Mouse (Mus musculus) embryonic facial prominence, embryonic 14.5 days (tissue): ENCODE data around the gene Lmln. TPM values are rescaled to one million over a fixed set of nuclear protein-coding genes. Genes with fewer than 3 reads are reported as not detected.
A peak's percentile ranks its signal among the peaks of the same experiment; 100 is the strongest.
"Not testable (repeated sequence)": the region's sequence is repeated elsewhere in the genome, so short reads cannot be mapped to it uniquely, and the experiment has no call there.

Experiments
- ATAC-seq: fragments of 200-750 bp; cut with Nextera tagmentation; 2 replicates; pipeline ENCODE4 v1.8.0; 2017; ENCODE audit warnings: low read depth, moderate number of reproducible peaks, moderate TSS enrichment
- DNase-seq: peaks from one replicate; pipeline ENCODE4 v3.0.0-alpha.2; 2015; ENCODE audit warnings: low spot score
- H3K27ac ChIP-seq: fragments of 300-500 bp; sonication (generic); replicated peaks from 2 replicates; pipeline ENCODE4 v1.5.1; 2014; ENCODE audit warnings: low read depth, mild to moderate bottlenecking, low read length, moderate library complexity
- H3K27me3 ChIP-seq: fragments of 300-500 bp; sonication (generic); replicated peaks from 2 replicates; pipeline ENCODE4 v1.6.1; 2014; ENCODE audit warnings: low read length; ENCODE audit not compliant: control insufficient read depth, insufficient read depth
- H3K36me3 ChIP-seq: fragments of 300-500 bp; sonication (generic); 2 replicates; pipeline ENCODE4 v1.6.1; 2014; ENCODE audit warnings: low read length, mixed read lengths; ENCODE audit not compliant: control insufficient read depth, insufficient read depth
- H3K4me1 ChIP-seq: fragments of 300-500 bp; sonication (generic); 2 replicates; pipeline ENCODE4 v1.6.1; 2014; ENCODE audit warnings: antibody characterized with exemption, low read length; ENCODE audit not compliant: control insufficient read depth, insufficient read depth
- H3K4me2 ChIP-seq: fragments of 300-500 bp; sonication (generic); 2 replicates; pipeline ENCODE4 v1.6.1; 2014; ENCODE audit warnings: low read depth, mild to moderate bottlenecking, low read length, moderate library complexity, mixed read lengths
- H3K4me3 ChIP-seq: fragments of 300-500 bp; sonication (generic); 2 replicates; pipeline ENCODE4 v1.5.1; 2014; ENCODE audit warnings: low read depth, mild to moderate bottlenecking, low read length
- H3K9ac ChIP-seq: fragments of 300-500 bp; sonication (generic); 2 replicates; pipeline ENCODE4 v1.6.1; 2014; ENCODE audit warnings: low read depth, mild to moderate bottlenecking, low read length, moderate library complexity, mixed read lengths
- H3K9me3 ChIP-seq: fragments of 300-500 bp; sonication (generic); 2 replicates; pipeline ENCODE4 v1.6.1; 2016; ENCODE audit warnings: low read length; ENCODE audit not compliant: control insufficient read depth
- WGBS: fragments of 180-500 bp; shearing (Covaris S2); extraction: QIAGEN DNeasy Blood & Tissue Kit; methylation state at CpG from one replicate; pipeline ENCODE4 v1.1.7; 2014; 5-methylcytosine and 5-hydroxymethylcytosine counted together
- polyA plus RNA-seq: library from polyadenylated mRNA; unstranded; fragments of >200 nt; fragmentation: Nextera tagmentation; extraction: Ambion mirVana; gene quantifications from 2 replicates; pipeline ENCODE4 v1.2.1, GENCODE M21; 2014

Lmln gene
- polyA plus RNA-seq, 1 experiment from 2014 or later = 2.3 TPM

DNA sequence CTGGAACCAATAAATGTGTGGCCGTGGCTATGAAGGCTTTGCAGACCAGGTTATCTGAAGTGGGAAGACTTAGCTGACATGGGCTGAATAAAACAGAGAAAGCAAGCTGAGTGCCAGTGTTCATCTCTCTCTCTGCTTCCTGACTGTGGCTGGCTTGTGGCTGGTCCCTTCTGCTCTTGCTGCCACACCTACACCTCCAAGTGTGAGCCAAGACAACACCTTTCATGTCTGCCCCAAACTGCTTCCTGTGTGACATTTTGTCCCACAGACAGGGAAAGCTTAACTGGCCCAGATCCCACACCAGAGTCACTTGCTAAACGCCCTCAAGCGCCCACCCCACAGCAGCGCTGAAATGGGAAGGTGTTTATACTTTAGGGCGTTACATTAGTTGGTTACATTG, 9.2 kb upstream of the Lmln start:
- WGBS = 68% methylated on average over 5 of the region's 5 CpGs
- Histone ChIP-seq H3K4me2 (no peak overlapping the region), H3K9me3 (no peaks in the 10 kb centered on the region), H3K9ac (no peak overlapping the region), H3K4me1 (peaks cover 8% of the 10 kb centered on the region), H3K27ac (no peak overlapping the region), H3K4me3 (no peak overlapping the region), H3K36me3 (peaks cover 4% of the 10 kb centered on the region), H3K27me3 (no peaks in the 10 kb centered on the region)
- DNase-seq = no peak
- no peak for ATAC-seq

DNA sequence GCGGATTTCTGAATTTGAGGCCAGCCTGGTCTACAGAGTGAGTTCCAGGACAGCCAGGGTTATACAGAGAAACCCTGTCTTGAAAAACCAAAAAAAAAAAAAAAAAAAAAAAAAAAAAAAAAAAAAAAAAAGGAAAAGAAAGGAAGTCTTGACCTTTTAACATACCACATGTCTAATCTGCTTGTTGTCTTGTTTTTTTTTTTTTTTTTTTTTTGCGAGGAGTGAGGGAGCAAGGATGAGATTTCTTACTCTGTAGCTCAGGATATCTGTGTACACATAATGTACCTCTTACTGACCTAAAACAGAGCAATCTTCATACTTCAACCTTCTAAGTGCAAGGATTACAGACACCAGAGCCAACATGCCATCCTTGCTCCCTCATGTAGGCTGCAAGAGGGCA, 7.4 kb upstream of the Lmln start:
- not testable (repeated sequence) for H3K27ac ChIP-seq, H3K4me1 ChIP-seq, H3K9me3 ChIP-seq, H3K4me2 ChIP-seq, H3K4me3 ChIP-seq, H3K27me3 ChIP-seq, DNase-seq, H3K9ac ChIP-seq, ATAC-seq
- H3K36me3 ChIP-seq = peaks cover 22% of the 10 kb centered on the region
- 88% methylated on average over 2 of the region's 2 CpGs for WGBS

DNA sequence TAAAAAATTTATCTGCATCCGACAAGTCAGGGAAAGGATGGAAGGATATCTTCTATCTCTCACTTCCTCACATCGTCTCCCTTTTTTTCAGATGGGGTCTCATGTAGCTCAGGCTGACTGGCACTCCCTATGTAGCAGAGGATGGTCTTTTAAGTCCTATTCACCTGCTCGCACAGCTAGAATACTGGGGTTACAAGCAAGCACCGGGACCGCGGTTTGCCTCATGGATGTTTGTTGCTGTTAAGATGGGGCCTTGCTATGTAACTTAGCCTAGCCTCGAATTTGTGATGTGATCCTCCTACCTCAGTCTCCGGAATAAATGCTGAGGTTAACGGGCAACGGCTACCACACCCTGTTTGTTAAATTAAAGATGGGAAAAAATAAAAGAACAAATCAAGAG, 6.7 kb upstream of the Lmln start:
- H3K4me1 ChIP-seq = peaks cover 10% of the 10 kb centered on the region
- peak overlapping the region; percentile 73 for H3K4me2 ChIP-seq
- WGBS = 23% methylated on average over 10 of the region's 10 CpGs
- H3K27ac ChIP-seq = no peak overlapping the region; the same call in 1 of the 2 replicates
- no peak; the same call in 1 of the 2 replicates for ATAC-seq
- H3K27me3 ChIP-seq = no peaks in the 10 kb centered on the region
- DNase-seq = no peak
- H3K36me3 ChIP-seq = peaks cover 29% of the 10 kb centered on the region
- peak overlapping the region; percentile 93 for H3K4me3 ChIP-seq
- H3K9me3 ChIP-seq = no peaks in the 10 kb centered on the region
- peak overlapping the region; percentile 97 for H3K9ac ChIP-seq

DNA sequence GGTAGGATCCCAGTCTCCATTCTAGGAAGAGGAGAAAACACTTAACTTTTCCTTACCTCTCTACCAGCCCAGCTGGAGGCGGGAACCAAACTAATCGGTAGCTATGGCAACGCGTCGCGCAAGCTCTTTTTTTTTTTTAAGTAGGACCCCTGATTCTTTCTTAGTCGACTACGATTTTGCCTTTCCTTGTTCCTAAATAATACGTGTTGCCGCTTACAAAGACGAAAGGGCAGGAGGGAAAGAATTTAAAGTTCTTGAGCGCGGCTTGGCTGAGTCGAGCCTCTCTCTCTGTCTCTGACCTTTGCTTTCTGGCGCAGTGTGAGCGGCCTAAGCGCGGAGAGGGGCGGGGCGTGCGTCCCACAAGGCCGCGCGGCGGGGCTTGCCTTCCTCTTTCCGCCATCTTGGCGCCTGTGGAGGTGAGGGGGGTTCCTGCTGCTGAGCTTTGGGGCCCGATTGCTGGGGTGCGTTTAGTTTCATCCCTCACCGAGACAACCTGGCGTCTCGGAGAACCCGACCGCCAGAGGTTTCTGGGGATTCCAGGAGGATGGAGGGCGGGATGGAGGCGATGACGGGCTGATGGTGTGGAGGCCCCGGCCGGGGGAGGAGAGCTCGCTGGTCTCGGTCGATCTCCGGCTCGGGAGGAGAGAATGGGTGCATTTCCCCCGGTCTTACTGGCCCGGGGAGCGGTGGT, 6.1 kb upstream of the Lmln start, which contains the start of the genes Iqcg and Rpl35a:
Gene Iqcg, minus strand, starts transcription at position 124 of the 691 bp plus-strand sequence.
Gene Rpl35a, plus strand, starts transcription at position 359 of the 691 bp plus-strand sequence.
- H3K4me3 ChIP-seq = peak within 1 kb of the TSS; percentile 93
- H3K36me3 ChIP-seq = peaks cover 32% of the 10 kb centered on the region
- H3K4me2 ChIP-seq = peak within 1 kb of the TSS; percentile 73
- no peaks in the 10 kb centered on the region for H3K27me3 ChIP-seq
- H3K9me3 ChIP-seq = no peaks in the 10 kb centered on the region
- peak; percentile 93 for ATAC-seq
- H3K9ac ChIP-seq = peak within 1 kb of the TSS; percentile 97
- under 1% methylated on average over 45 of the region's 47 CpGs for WGBS
- peak; percentile 95 for DNase-seq
- peaks cover 10% of the 10 kb centered on the region for H3K4me1 ChIP-seq
- H3K27ac ChIP-seq = peak within 1 kb of the TSS; percentile 92

DNA sequence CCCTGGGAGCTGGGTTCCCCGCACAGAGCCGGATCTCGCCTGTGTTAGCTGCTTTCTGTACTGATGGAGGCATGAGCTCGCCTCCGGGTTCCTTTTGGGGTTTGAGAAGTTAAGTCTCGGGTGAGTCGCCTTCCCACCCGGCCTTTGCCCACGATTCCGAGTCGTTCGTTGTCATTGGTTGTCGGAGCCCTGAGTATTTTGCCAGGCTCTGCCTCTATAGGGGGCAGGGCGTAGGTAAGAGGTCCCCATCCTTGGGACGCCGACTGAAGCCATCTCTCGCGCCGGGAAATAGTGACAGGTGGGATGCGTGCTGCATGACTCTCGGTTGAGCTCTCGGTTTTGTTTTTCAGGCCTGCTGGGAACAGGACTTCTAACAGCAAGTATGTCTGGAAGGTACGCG, 5.5 kb upstream of the Lmln start:
- WGBS = 1% methylated on average over 18 of the region's 24 CpGs
- Histone ChIP-seq H3K9ac (peak overlapping the region; percentile 97), H3K27me3 (no peaks in the 10 kb centered on the region), H3K36me3 (peaks cover 32% of the 10 kb centered on the region), H3K4me1 (peaks cover 12% of the 10 kb centered on the region), H3K9me3 (no peaks in the 10 kb centered on the region), H3K4me3 (peak overlapping the region; percentile 93), H3K4me2 (peak overlapping the region; percentile 73), H3K27ac (peak overlapping the region; percentile 92)
- DNase-seq (peak; percentile 20), ATAC-seq (no peak)

DNA sequence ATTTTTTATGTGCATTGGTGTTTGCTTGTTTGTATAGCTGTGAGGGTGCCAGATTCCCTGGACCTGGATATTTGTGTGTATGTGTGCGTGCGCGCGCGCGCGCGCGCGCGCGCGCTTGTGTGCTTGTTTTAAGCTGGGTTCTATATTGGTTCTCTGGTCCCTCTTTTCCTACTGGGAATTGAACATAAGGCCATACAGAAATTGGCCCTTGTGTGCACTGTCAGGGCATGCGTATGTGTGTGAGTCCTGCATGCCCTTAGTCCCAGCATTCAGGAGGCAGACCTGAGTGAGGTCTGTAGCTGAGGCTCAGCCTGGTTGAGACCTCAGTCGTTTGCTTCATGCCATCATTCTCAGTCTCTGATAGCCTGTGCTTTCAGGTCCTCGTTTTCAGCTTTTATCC, 4.3 kb upstream of the Lmln start:
- H3K9ac ChIP-seq = peak overlapping the region; percentile 97
- WGBS = 91% methylated on average over 16 of the region's 16 CpGs

DNA sequence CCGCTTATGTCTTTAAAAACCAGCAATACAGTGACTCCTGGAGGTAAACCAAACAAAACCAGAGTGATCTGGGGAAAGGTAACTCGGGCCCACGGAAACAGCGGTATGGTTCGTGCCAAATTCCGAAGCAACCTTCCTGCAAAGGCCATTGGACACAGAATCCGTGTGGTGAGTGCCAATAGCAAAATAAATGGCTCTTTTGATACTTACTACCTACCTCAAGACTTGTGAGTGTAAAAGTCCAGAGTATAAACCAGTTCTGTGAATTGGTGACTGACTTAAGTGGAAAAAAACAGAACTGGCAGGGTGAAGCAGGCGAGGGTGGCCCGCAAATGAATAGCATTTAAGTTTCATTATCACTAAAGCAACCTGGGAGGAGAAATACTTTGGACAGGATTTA, 3.7 kb upstream of the Lmln start:
- H3K4me3 ChIP-seq, H3K27me3 ChIP-seq, H3K4me2 ChIP-seq, H3K9ac ChIP-seq, DNase-seq, H3K27ac ChIP-seq, ATAC-seq, H3K9me3 ChIP-seq: not testable (repeated sequence)
- Histone ChIP-seq H3K36me3 (peaks cover 32% of the 10 kb centered on the region), H3K4me1 (peaks cover 19% of the 10 kb centered on the region)
- 87% methylated on average over 9 of the region's 9 CpGs for WGBS

More for the DNA sequence above, 4.3 kb upstream of the Lmln start:
- DNase-seq (no peak), ATAC-seq (no peak)
- H3K9me3 ChIP-seq = no peaks in the 10 kb centered on the region
- no peaks in the 10 kb centered on the region for H3K27me3 ChIP-seq
- peaks cover 32% of the 10 kb centered on the region for H3K36me3 ChIP-seq
- H3K27ac ChIP-seq = no peak overlapping the region
- peak overlapping the region; percentile 73 for H3K4me2 ChIP-seq
- peaks cover 16% of the 10 kb centered on the region for H3K4me1 ChIP-seq
- peak overlapping the region; percentile 93 for H3K4me3 ChIP-seq

DNA sequence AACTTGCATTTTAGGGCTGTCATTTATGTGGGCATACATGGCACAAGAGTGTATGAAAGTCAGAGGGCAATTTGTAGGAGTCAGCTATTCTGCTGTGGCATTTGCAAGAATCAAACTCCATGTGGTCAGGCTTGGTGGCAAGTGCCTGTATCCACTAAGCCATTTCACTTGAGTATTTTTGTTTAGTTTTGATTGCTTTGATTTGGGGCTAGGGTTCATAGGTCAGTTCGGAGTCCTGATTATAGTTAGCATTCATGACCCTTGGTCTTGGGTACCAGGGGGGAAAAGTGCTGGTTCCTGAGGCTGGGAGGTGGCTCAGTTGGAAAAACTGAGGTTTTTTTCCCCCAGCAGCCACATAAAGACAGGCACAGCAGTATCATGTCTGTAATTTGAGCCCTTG, 2.9 kb upstream of the Lmln start:
- Histone ChIP-seq H3K4me3 (no peak overlapping the region), H3K9ac (no peak overlapping the region), H3K36me3 (peaks cover 32% of the 10 kb centered on the region), H3K27me3 (no peaks in the 10 kb centered on the region), H3K4me1 (peaks cover 19% of the 10 kb centered on the region), H3K9me3 (no peaks in the 10 kb centered on the region), H3K4me2 (no peak overlapping the region), H3K27ac (no peak overlapping the region)
- 83% methylated on average over 1 of the region's 1 CpGs for WGBS
- DNase-seq (no peak), ATAC-seq (no peak)

DNA sequence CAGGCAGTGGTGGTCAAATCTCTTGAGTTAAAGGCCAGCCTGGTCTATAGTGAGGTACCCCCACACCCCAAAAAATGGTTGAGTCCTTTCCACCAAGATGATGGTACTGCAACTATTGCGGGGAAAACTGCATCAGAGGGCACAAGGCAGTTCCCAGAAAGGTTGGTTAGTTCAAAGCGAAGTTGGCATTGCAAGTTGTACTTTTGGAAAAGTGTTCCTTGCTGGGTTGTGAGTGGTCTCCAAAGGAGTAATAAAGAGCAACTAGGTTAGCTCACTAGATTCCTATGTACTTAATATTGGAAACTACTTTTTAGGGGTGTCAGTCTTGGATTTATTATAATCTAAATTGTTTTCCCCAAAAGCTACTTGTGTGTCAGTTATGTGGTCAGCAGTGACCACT, 1.4 kb upstream of the Lmln start:
- ATAC-seq = no peak
- Histone ChIP-seq H3K36me3 (peaks cover 32% of the 10 kb centered on the region), H3K4me1 (peaks cover 19% of the 10 kb centered on the region), H3K27me3 (no peaks in the 10 kb centered on the region), H3K9ac (no peak overlapping the region), H3K9me3 (no peaks in the 10 kb centered on the region), H3K27ac (no peak overlapping the region), H3K4me2 (no peak overlapping the region), H3K4me3 (no peak overlapping the region)
- no peak for DNase-seq
- 76% methylated on average over 2 of the region's 2 CpGs for WGBS
